Mouse (Mus musculus) midbrain, embryonic 15.5 days (tissue): Measurements from ENCODE around the gene Sp2. TPM values are rescaled to one million over a fixed set of nuclear protein-coding genes. Genes with fewer than 3 reads are reported as not detected.

Experiments
- ATAC-seq: fragments of 200-750 bp; cut with Nextera tagmentation; replicated peaks from 2 replicates; pipeline ENCODE4 v1.8.0; 2017; ENCODE audit warnings: moderate TSS enrichment
- H3K27ac ChIP-seq: fragments of 300-500 bp; sonication (generic); 2 replicates; pipeline ENCODE4 v1.5.1; 2015; ENCODE audit warnings: mild to moderate bottlenecking, inconsistent platforms
- H3K27me3 ChIP-seq: fragments of 300-500 bp; sonication (generic); replicated peaks from 2 replicates; pipeline ENCODE4 v1.6.1; 2015; ENCODE audit warnings: inconsistent platforms
- H3K36me3 ChIP-seq: fragments of 300-500 bp; sonication (generic); replicated peaks from 2 replicates; pipeline ENCODE4 v1.6.1; 2015; ENCODE audit warnings: inconsistent platforms
- H3K4me1 ChIP-seq: fragments of 300-500 bp; sonication (generic); 2 replicates; pipeline ENCODE4 v1.6.1; 2015; ENCODE audit warnings: inconsistent platforms
- H3K4me2 ChIP-seq: fragments of 300-500 bp; sonication (generic); 2 replicates; pipeline ENCODE4 v1.6.1; 2015; ENCODE audit warnings: inconsistent platforms, mild to moderate bottlenecking, moderate library complexity
- H3K4me3 ChIP-seq: fragments of 300-500 bp; sonication (generic); 2 replicates; pipeline ENCODE4 v1.5.1; 2015; ENCODE audit warnings: mild to moderate bottlenecking, inconsistent platforms
- H3K9ac ChIP-seq: fragments of 300-500 bp; sonication (generic); 2 replicates; pipeline ENCODE4 v1.6.1; 2015; ENCODE audit warnings: mild to moderate bottlenecking, inconsistent platforms
- H3K9me3 ChIP-seq: fragments of 300-500 bp; sonication (generic); 2 replicates; pipeline ENCODE4 v1.6.1; 2016; ENCODE audit warnings: inconsistent platforms
- WGBS: fragments of 180-500 bp; shearing (Covaris S2); methylation state at CpG from one replicate; pipeline ENCODE4 v1.1.7; 2015; ENCODE audit warnings: mixed read lengths; 5-methylcytosine and 5-hydroxymethylcytosine counted together
- polyA plus RNA-seq: library from polyadenylated mRNA; unstranded; fragments of >200 nt; fragmentation: Nextera tagmentation; extraction: Ambion mirVana; gene quantifications from 2 replicates; pipeline ENCODE4 v1.2.1, GENCODE M21; 2015

Sp2 gene
- polyA plus RNA-seq, 1 experiment from 2014 or later = 16.2 TPM

DNA sequence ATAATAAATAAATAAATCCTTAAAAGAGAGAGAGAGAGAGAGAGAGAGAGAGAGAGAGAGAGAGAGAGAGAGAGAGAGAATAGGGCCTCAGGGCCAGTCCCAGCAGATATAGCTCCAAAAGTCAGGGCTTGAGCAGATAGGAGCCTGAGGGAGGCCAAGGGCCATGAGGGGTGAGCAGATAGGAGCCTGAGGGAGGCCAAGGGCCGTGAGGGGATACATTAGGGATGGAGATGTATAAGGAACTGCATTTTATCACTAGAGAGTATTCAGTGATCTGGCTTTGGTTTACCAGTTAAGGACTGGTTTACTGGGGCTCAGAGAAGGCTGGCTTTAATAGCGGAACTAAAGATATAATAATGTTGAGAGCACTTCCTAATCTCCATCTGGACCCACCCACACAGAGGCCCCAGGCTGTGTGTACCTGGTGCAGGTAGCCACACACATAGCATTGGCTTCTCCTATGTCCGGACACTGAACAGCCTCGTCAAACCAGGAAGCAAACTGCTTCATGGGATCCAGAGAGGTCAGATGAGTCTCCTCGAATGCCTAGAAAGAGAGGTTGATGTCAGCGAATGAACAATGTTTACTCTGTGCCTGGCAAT is 40.7 kb downstream of the Sp2 start:
- Histone ChIP-seq H3K4me2 (no peak overlapping the region), H3K9me3 (no peaks in the 10 kb centered on the region), H3K36me3 (no peaks in the 10 kb centered on the region), H3K4me3 (no peak overlapping the region), H3K9ac (no peak overlapping the region), H3K27ac (no peak overlapping the region), H3K4me1 (peaks cover 18% of the 10 kb centered on the region), H3K27me3 (no peaks in the 10 kb centered on the region; the same call in 1 of the 2 replicates)
- WGBS = 80% methylated on average over 6 of the region's 6 CpGs
- ATAC-seq = no peak

- Histone ChIP-seq H3K4me2 (no peak overlapping the region), H3K9me3 (no peaks in the 10 kb centered on the region), H3K4me1 (peaks cover 18% of the 10 kb centered on the region), H3K9ac (no peak overlapping the region), H3K36me3 (no peaks in the 10 kb centered on the region), H3K27me3 (no peaks in the 10 kb centered on the region; the same call in 1 of the 2 replicates), H3K27ac (no peak overlapping the region), H3K4me3 (no peak overlapping the region)
- no peak for ATAC-seq
- 74% methylated on average over 16 of the region's 16 CpGs for WGBS
Measured at GRCm38 (mm10) chr11:96940578-96941465, 41.9 kb downstream of the Sp2 start.

GRCm38 (mm10) chr11:96938426-96938800 is 44.3 kb downstream of the Sp2 start:
- Histone ChIP-seq H3K4me1 (peaks cover 3% of the 10 kb centered on the region; the same call in 1 of the 2 replicates), H3K9me3 (no peaks in the 10 kb centered on the region), H3K4me2 (no peak overlapping the region), H3K27ac (no peak overlapping the region), H3K4me3 (no peak overlapping the region), H3K9ac (no peak overlapping the region), H3K36me3 (no peaks in the 10 kb centered on the region), H3K27me3 (no peaks in the 10 kb centered on the region; the same call in 1 of the 2 replicates)
- WGBS = 91% methylated on average over 6 of the region's 6 CpGs
- ATAC-seq = no peak

GRCm38 (mm10) chr11:96937549-96938425 is 45.0 kb downstream of the Sp2 start:
- no peak overlapping the region for H3K9ac ChIP-seq
- no peaks in the 10 kb centered on the region; the same call in 1 of the 2 replicates for H3K27me3 ChIP-seq
- H3K9me3 ChIP-seq = no peaks in the 10 kb centered on the region
- no peak overlapping the region for H3K27ac ChIP-seq
- H3K4me1 ChIP-seq = no peaks in the 10 kb centered on the region
- H3K4me3 ChIP-seq = no peak overlapping the region
- no peak overlapping the region for H3K4me2 ChIP-seq
- 57% methylated on average over 10 of the region's 10 CpGs for WGBS
- ATAC-seq = no peak
- no peaks in the 10 kb centered on the region for H3K36me3 ChIP-seq

DNA sequence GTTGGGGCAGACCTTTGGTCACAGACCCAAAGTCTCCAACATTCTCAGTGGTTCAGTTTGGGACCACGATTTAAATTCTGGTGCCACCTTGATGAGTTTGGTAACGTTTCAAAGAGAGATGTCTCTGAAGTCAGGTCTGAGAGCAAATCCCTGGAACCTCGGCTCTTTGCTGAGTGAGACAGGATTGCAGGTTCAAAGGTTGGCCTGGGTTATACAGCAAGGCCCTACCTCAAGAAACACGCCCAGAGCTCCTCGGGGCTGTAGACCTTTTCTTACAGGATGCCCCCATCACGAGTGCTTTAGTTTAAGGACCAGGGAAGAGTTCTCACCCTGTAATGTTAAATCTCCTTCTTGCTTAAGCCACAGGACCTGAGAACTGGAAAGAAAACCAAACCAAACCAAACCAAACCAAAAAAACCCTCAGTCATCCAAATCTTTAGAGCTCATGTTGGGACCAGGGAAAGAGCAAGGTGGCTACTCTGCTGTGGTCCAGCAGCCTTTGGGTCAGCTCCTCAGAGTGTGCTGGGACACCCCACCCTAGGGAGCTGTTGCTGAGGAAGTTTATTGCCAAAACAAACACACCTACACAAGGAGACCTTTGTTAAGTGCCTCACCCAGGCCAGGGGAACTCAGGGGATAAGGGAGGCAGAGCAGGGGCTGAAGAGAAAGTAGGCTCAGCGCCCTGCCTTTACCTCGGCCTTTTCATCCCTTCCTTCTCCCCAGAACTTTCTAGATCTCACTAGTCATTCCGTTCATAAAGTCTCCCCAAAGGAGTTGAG is 46.7 kb downstream of the Sp2 start:
- Histone ChIP-seq H3K4me1 (no peaks in the 10 kb centered on the region), H3K9ac (no peak overlapping the region), H3K36me3 (no peaks in the 10 kb centered on the region), H3K9me3 (no peaks in the 10 kb centered on the region), H3K27me3 (no peaks in the 10 kb centered on the region), H3K4me2 (no peak overlapping the region), H3K4me3 (no peak overlapping the region), H3K27ac (no peak overlapping the region)
- WGBS = 89% methylated on average over 9 of the region's 9 CpGs
- ATAC-seq = no peak

GRCm38 (mm10) chr11:96934921-96935356 is 47.8 kb downstream of the Sp2 start:
- H3K4me1 ChIP-seq = no peaks in the 10 kb centered on the region
- 24% methylated on average over 12 of the region's 12 CpGs for WGBS
- no peaks in the 10 kb centered on the region for H3K9me3 ChIP-seq
- 0 out of 2 replicates have a peak overlapping the region, but pooled peaks have one; percentile 6 for H3K4me3 ChIP-seq
- peak; percentile 73; the same call in 1 of the 2 replicates for ATAC-seq
- 0 out of 2 replicates have a peak, but pooled peaks cover under 1% of the 10 kb centered on the region for H3K27me3 ChIP-seq
- H3K4me2 ChIP-seq = peak overlapping the region; percentile 34
- no peak overlapping the region for H3K27ac ChIP-seq
- H3K36me3 ChIP-seq = no peaks in the 10 kb centered on the region
- no peak overlapping the region for H3K9ac ChIP-seq

DNA sequence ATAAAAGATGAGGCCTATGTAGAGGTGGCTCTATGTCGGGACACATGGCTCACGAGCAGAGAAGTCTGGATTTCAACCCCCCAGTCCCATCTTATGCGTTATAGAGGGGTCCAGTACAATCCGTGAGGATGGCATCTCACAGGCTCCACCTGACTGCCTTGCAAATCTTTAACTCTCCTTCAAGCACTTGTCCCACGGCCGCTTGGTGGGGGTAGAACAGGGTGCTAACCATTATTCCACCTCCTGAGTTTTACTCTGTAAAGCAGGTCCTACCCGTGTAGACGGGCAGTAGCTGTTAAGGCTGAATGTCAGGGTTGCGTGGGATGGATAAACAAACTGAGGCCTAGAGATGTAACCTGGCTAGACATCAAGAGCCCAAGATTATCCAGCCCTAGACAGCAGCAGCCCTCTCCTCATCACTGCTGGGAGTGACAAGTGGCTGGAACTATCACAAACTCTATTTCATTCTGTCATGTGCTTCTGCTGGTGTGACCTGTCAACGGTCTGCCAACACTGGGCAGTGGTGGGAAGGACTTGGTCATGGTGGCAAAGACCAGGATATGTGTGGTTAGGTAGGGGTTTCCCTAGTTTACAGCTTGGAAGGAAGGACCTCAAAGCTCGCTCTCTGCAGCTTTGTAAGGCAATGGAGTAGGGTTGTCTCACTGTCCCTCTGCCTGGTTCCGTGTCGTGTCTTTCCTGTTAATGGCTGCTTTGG is 49.0 kb downstream of the Sp2 start:
- Histone ChIP-seq H3K4me2 (no peak overlapping the region), H3K9ac (no peak overlapping the region), H3K27me3 (peaks cover 12% of the 10 kb centered on the region; the same call in 1 of the 2 replicates), H3K36me3 (no peaks in the 10 kb centered on the region), H3K4me1 (no peaks in the 10 kb centered on the region), H3K9me3 (no peaks in the 10 kb centered on the region), H3K4me3 (no peak overlapping the region), H3K27ac (no peak overlapping the region)
- ATAC-seq = no peak
- 93% methylated on average over 13 of the region's 13 CpGs for WGBS

DNA sequence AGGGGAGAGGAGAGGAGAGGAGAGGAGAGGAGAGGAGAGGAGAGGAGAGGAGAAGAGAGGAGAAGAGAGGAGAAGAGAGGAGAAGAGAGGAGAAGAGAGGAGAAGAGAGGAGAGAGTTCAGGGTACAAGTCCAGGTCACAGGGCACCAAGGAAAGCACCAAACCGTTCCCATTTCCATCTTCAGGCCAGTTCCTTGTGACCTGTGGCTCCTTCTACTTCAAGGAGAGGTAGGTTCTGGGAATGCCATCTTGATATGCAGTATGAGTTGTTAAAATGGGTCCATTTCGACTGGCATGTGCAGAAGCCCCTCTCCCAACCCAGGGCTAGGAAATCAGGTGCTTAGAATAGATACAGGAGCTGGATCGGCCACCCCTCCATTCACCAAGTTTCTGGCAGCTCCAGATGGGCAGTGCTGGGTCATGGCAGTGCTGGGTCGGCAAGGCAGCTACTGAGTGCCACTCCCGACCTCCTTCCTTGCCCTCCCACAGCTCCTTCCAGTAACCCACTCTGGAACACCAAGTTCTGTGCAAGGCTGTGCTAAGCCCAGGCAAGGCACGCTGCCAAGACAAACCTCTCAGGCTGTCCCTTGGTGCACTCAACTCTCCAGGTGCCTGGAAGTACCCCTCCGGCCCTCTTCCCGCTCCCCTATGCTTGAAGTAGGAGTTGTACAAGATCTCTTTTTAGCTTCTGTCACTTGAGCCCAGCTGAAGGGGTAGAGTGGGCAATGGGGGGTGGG is 51.3 kb downstream of the Sp2 start:
- 65% methylated on average over 8 of the region's 8 CpGs for WGBS
- Histone ChIP-seq H3K27me3 (peaks cover 18% of the 10 kb centered on the region; the same call in 1 of the 2 replicates), H3K4me3 (no peak overlapping the region), H3K9ac (no peak overlapping the region), H3K9me3 (no peaks in the 10 kb centered on the region), H3K4me2 (no peak overlapping the region), H3K36me3 (no peaks in the 10 kb centered on the region), H3K4me1 (no peaks in the 10 kb centered on the region), H3K27ac (no peak overlapping the region)
- no peak for ATAC-seq

- Histone ChIP-seq H3K4me1 (no peaks in the 10 kb centered on the region), H3K4me2 (no peak overlapping the region), H3K9ac (no peak overlapping the region), H3K4me3 (no peak overlapping the region), H3K27me3 (peaks cover 18% of the 10 kb centered on the region; the same call in 1 of the 2 replicates), H3K27ac (no peak overlapping the region), H3K36me3 (no peaks in the 10 kb centered on the region), H3K9me3 (no peaks in the 10 kb centered on the region)
- ATAC-seq = no peak
- WGBS = 73% methylated on average over 9 of the region's 9 CpGs
Measured at GRCm38 (mm10) chr11:96929766-96930331, 52.9 kb downstream of the Sp2 start.

- ATAC-seq = no peak
- peaks cover 18% of the 10 kb centered on the region; the same call in 1 of the 2 replicates for H3K27me3 ChIP-seq
- no peak overlapping the region for H3K9ac ChIP-seq
- H3K4me2 ChIP-seq = no peak overlapping the region
- no peaks in the 10 kb centered on the region for H3K9me3 ChIP-seq
- H3K36me3 ChIP-seq = no peaks in the 10 kb centered on the region
- WGBS = 13% methylated on average over 13 of the region's 13 CpGs
- H3K4me1 ChIP-seq = no peaks in the 10 kb centered on the region
- no peak overlapping the region for H3K4me3 ChIP-seq
- H3K27ac ChIP-seq = no peak overlapping the region
Measured at GRCm38 (mm10) chr11:96929096-96929765, 53.5 kb downstream of the Sp2 start.
